Mouse (Mus musculus) regulatory T cell (primary cell): ENCODE measurements around the gene Cirbp.

Source experiments
- in situ Hi-C: fragments of 300-600 bp; cut with MboI, MseI; formaldehyde crosslinking; loops from one replicate; pipeline ENCODE4 v1.15.1; 2025; ENCODE audit warnings: high pct_unique_total_duplicates

Cirbp gene

GRCm38 (mm10) chr10:80149291-80150225 lies 16.2 kb upstream of the Cirbp start:
- in situ Hi-C loops, result no loop called here

- in situ Hi-C loops, result no loop called here
Observed at GRCm38 (mm10) chr10:80150226-80151210, 15.3 kb upstream of the Cirbp start.

- in situ Hi-C loops, result no loop called here
Observed at GRCm38 (mm10) chr10:80151211-80152034, 14.4 kb upstream of the Cirbp start.

- in situ Hi-C loops, result no loop called here
Observed at GRCm38 (mm10) chr10:80152071-80152872, 13.5 kb upstream of the Cirbp start.

GRCm38 (mm10) chr10:80152873-80153260 lies 12.9 kb upstream of the Cirbp start:
- in situ Hi-C loops, result no loop called here

- in situ Hi-C loops, result no loop called here
Observed at GRCm38 (mm10) chr10:80153713-80154112, 12.1 kb upstream of the Cirbp start.

GRCm38 (mm10) chr10:80154384-80154783 lies 11.4 kb upstream of the Cirbp start:
- in situ Hi-C loops, result no loop called here

- in situ Hi-C loops, result no loop called here
Observed at GRCm38 (mm10) chr10:80155277-80155676, 10.5 kb upstream of the Cirbp start.

GRCm38 (mm10) chr10:80156002-80156751 lies 9.6 kb upstream of the Cirbp start:
- in situ Hi-C loops, result no loop called here

GRCm38 (mm10) chr10:80156752-80157053 lies 9.1 kb upstream of the Cirbp start:
- in situ Hi-C loops, result no loop called here

- in situ Hi-C loops, result no loop called here
Observed at GRCm38 (mm10) chr10:80157141-80157929, 8.4 kb upstream of the Cirbp start.

- in situ Hi-C loops, result no loop called here
Observed at GRCm38 (mm10) chr10:80158307-80158986, 7.3 kb upstream of the Cirbp start.

- in situ Hi-C loops, result no loop called here
Observed at GRCm38 (mm10) chr10:80159021-80159560, 6.7 kb upstream of the Cirbp start.

- in situ Hi-C loops, result no loop called here
Observed at GRCm38 (mm10) chr10:80159561-80160454, 6.0 kb upstream of the Cirbp start.

- in situ Hi-C loops, result no loop called here
Observed at GRCm38 (mm10) chr10:80160455-80161371, 5.1 kb upstream of the Cirbp start.
